Mouse (Mus musculus): ENCODE data around the gene Grin2c.

- TF ChIP-seq CTCF (IDR thresholded peaks at IDR 0.05; ENCODE audit: low read depth, low read length) (no peak), POLR2A (IDR thresholded peaks at IDR 0.05; ENCODE audit: insufficient read depth, low read length) (no peak)
Observed at GRCm38 (mm10) chr11:115273735-115274134, 6.7 kb upstream of the Grin2c start.

All from ES-Bruce4 (cell line).